Mouse (Mus musculus) midbrain, postnatal 0 days (tissue): Measurements from ENCODE around the gene Gm10487. TPM values are rescaled to one million over a fixed set of nuclear protein-coding genes. Genes with fewer than 3 reads are reported as not detected.
"Not testable (repeated sequence)": the region's sequence is repeated elsewhere in the genome, so short reads cannot be mapped to it uniquely, and the experiment has no call there.

Source experiments
- ATAC-seq: fragments of 200-750 bp; cut with Nextera tagmentation; 2 replicates; pipeline ENCODE4 v1.8.0; 2017; ENCODE audit warnings: moderate number of reproducible peaks, mild to moderate bottlenecking, moderate TSS enrichment, moderate library complexity; ENCODE audit not compliant: low FRiP score
- DNase-seq: peaks from one replicate; pipeline ENCODE4 v3.0.0-alpha.2; 2015; ENCODE audit warnings: low spot score
- H3K27ac ChIP-seq: fragments of 300-500 bp; sonication (generic); 2 replicates; pipeline ENCODE4 v1.5.1; 2014; ENCODE audit warnings: low read depth, mild to moderate bottlenecking, low read length, mixed read lengths
- H3K27me3 ChIP-seq: fragments of 300-500 bp; sonication (generic); 2 replicates; pipeline ENCODE4 v1.6.1; 2014; ENCODE audit warnings: low read length, control low read depth, mixed read lengths; ENCODE audit not compliant: insufficient read depth
- H3K36me3 ChIP-seq: fragments of 300-500 bp; sonication (generic); 2 replicates; pipeline ENCODE4 v1.6.1; 2014; ENCODE audit warnings: low read length, control low read depth, mixed read lengths; ENCODE audit not compliant: insufficient read depth
- H3K4me1 ChIP-seq: fragments of 300-500 bp; sonication (generic); 2 replicates; pipeline ENCODE4 v1.6.1; 2014; ENCODE audit warnings: mild to moderate bottlenecking, control low read depth, antibody characterized with exemption, low read length, mixed read lengths; ENCODE audit not compliant: insufficient read depth
- H3K4me2 ChIP-seq: fragments of 300-500 bp; sonication (generic); 2 replicates; pipeline ENCODE4 v1.6.1; 2014; ENCODE audit warnings: low read depth, mild to moderate bottlenecking, low read length, mixed read lengths; ENCODE audit not compliant: poor library complexity, severe bottlenecking
- H3K4me3 ChIP-seq: fragments of 300-500 bp; sonication (generic); 2 replicates; pipeline ENCODE4 v1.5.1; 2014; ENCODE audit warnings: low read depth, mild to moderate bottlenecking, low read length, moderate library complexity
- H3K9ac ChIP-seq: fragments of 300-500 bp; sonication (generic); replicated peaks from 2 replicates; pipeline ENCODE4 v1.6.1; 2014; ENCODE audit warnings: mild to moderate bottlenecking, low read length, moderate library complexity, mixed read lengths; ENCODE audit not compliant: poor library complexity, severe bottlenecking
- H3K9me3 ChIP-seq: fragments of 300-500 bp; sonication (generic); 2 replicates; pipeline ENCODE4 v1.6.1; 2016; ENCODE audit warnings: low read length, control low read depth
- WGBS: fragments of 180-500 bp; shearing (Covaris S2); extraction: QIAGEN DNeasy Blood & Tissue Kit; methylation state at CpG from one replicate; pipeline ENCODE4 v1.1.7; 2014; 5-methylcytosine and 5-hydroxymethylcytosine counted together
- polyA plus RNA-seq: library from polyadenylated mRNA; unstranded; fragments of >200 nt; fragmentation: Nextera tagmentation; extraction: Ambion mirVana; gene quantifications from 2 replicates; pipeline ENCODE4 v1.2.1, GENCODE M21; 2015
- total RNA-seq: library from RNA; depleted of rRNA; stranded (reverse); fragments of >200 nt; gene quantifications from 2 replicates; pipeline ENCODE4 v1.2.3, GENCODE M21; 2014; rRNA removed

Gm10487 gene
- total RNA-seq = not detected in 2 replicates
- polyA plus RNA-seq = not detected in 2 replicates

- H3K9me3 ChIP-seq, H3K4me2 ChIP-seq, H3K36me3 ChIP-seq, ATAC-seq, H3K4me1 ChIP-seq, H3K27me3 ChIP-seq, H3K4me3 ChIP-seq, DNase-seq, H3K9ac ChIP-seq, H3K27ac ChIP-seq: not testable (repeated sequence)
- no CpG with 5 or more reads among the region's 6 CpGs for WGBS
Measured at GRCm38 (mm10) chrX:30843369-30843768, at the start of gene Gm10487. Gene Gm10487 (minus strand): TSS chrX:30843469.
